Mouse (Mus musculus): ENCODE data around the gene 1600002K03Rik.

- no peak for TF ChIP-seq EP300 (IDR thresholded peaks at IDR 0.05; ENCODE audit: insufficient read depth, low read depth, low read length)
- TF ChIP-seq CTCF (IDR thresholded peaks at IDR 0.05; ENCODE audit: low read depth, low read length), result no peak
Measured at GRCm38 (mm10) chr10:80182547-80182946, 9.8 kb downstream of the 1600002K03Rik start.

All from ES-Bruce4 (cell line).